Mouse (Mus musculus): ENCODE results near the gene Iqsec1.
"Not testable (repeated sequence)": the region's sequence is repeated elsewhere in the genome, so short reads cannot be mapped to it uniquely, and the experiment has no call there.

Iqsec1 gene

GRCm38 (mm10) chr6:90702197-90702596 is 286.3 kb downstream of the Iqsec1 start:
- DNase-seq, result no peak

DNA sequence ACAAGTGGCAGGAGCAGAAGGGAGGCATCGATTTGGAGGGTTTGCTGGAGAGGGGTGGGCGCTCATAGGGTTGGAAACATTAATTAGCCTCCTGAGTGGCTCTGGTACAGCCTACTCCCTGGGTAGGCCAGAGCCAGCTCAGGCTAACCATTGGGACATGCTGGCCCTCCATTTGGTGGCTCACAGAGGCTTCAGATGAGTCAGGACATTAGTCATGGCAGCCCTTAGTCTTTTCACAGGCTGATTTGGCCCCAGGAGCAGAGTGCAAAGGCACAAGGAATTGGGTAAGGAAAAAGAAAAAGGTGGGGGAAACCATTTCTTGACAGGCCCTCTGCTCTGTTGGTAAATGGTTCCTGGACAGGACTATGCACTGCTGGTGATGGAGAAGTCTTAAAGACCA is 287.1 kb downstream of the Iqsec1 start:
- DNase-seq, result no peak

DNA sequence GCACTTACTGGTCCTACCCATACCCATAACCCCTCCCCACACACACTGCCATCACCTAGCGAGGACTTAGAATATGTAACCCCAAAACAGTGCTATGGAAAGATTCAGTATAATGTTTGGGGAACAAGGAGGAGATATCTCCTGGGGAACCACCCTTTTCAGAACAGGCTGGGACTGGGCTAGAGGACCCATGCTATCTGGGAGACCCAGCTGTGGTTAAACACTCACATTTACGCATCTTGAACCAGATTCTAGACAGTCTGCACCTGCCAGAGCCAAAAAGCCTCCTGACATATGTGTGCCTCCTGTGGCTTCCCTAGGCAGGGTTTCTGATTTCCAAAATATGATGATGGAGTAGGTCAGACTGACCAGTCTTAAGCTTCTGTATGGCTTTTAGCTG is 287.7 kb downstream of the Iqsec1 start:
- no peak for DNase-seq

DNA sequence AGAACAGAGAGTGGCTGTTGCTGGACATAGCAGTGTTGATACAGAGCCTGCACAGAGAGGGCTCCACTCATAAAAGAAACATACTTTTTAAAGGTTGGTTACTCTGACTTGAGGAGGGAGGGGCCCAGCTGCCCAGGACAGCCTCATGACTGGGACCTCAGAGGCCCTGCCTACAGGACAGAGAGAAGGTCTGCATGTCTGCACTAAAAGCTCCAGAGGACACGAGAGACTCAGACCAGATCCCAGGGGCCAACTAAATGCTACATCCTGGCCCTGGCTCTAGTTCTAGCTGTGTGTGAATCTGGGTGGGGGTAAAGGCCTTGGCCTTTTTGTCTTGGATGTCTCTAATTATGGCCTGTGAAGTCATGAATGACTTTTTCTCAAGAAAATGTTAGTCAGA is 288.4 kb downstream of the Iqsec1 start:
- no peak for DNase-seq

DNA sequence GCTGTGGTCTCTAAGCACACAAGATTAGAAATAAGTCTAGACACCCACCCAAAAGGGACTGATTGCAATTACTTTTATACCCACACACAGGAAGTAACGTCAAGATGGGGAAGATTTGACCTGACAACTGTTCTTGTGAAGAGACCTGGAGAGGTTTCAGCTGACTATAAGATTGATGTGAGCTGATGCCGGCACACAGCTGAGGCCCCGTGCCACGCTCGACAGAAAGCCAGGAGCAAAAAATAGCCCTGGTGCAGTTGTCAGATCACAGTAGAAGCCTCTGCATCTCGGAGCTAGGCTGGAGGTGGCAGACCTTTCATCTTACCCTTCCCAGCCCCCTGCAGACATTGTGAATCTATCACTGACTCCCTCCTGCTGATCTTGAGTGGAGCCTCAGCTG is 289.6 kb downstream of the Iqsec1 start:
- DNase-seq, result no peak

- DNase-seq, result no peak
Observed at GRCm38 (mm10) chr6:90695754-90696153, 292.7 kb downstream of the Iqsec1 start.

GRCm38 (mm10) chr6:90692404-90692803 is 296.1 kb downstream of the Iqsec1 start:
- DNase-seq, result no peak

DNA sequence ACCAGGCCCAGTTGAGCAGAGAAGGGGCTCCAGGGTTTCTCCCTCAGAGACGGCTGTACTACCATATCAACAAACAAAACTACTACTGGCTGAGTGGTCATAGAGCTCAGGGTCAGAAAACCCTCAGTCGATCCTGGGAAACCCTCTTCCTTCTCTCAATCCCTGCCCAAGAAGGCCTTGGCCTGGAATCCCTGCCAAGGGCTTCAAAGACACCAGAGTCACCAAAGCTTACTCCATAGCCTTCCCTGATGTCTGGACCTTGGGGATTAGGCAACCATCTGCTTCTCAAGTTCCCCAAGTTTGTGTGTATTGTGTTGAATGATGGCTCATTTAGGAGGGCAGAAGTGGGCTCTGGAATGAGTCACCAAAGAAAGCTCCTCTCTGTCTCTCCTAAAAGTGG is 296.6 kb downstream of the Iqsec1 start:
- DNase-seq, result no peak

- DNase-seq, result no peak
Observed at GRCm38 (mm10) chr6:90689500-90689899, 299.0 kb downstream of the Iqsec1 start.

- DNase-seq, result no peak
Observed at GRCm38 (mm10) chr6:90688742-90689141, 299.7 kb downstream of the Iqsec1 start.

DNA sequence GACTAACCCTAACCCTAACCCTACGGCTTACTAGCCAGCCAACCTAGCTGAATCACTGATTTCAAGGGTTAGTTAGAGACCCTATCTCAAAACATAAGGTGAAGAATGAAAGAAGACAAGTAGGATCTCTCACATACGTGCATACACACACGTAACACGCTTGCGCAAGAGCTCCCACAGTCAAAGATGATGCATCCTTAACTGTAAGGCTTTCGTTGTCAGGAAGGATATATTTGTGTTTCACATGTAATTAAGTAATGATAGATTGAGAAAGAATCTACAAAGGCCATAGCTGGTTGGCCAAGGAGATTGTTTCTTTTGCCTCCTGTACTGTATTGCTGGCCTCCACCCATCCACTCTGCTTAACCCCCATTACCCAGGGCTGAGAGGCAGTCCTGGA is 300.5 kb downstream of the Iqsec1 start:
- DNase-seq, result no peak

DNA sequence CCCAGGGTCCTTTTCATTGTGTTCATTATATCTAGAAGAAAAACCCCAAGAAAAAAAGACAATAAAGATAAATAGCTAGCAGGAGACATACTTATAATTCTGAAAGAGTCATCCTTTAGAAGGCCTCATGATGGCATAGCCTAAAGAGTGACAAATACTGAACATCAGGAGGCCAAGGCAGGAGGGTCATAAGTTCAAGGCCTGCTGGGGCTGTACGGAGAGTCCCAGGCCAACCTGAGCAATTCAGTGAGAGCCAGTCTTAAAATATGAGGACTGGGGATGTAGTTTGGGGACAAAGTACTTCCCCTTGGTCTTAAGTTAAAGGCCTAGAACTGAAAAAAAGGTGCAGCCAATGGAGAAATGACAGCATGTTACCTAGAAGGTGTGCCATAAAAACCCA is 301.7 kb downstream of the Iqsec1 start:
- no peak for DNase-seq

DNA sequence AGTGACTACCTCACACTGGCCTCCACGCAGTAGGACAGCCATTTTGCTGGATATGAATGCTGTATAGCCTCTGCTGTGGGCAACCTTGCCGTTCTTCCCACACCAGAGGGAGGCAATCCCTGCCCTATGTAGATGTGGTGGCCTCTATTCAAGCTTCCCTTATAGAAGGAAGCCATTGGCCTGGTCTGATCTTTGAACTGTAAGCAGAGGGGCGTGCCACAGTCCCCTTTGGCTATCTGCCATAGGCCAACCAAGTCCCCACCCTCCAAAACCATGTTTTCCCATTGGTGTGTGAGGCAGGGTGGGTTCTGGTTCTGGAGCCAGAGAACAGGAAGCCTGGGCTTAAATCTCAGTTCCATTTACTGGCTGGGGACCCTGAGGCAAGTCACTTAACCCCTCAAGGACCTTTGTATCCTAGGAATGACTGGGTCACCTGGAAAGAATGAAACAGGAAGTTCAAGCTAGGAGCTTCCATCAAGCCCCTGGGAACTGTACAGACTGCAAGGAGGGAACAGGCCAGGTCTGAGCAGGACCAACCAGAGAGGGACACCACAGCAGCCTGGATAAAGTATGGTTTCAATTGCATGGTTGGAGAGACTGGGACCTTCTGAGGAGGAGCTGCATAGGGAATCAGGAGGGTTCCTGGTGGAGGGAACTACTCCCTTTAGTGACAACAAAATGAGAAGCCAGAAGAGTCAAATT is 304.5 kb downstream of the Iqsec1 start:
- no peak for DNase-seq

GRCm38 (mm10) chr6:90680401-90680800 is 308.1 kb downstream of the Iqsec1 start:
- DNase-seq, result no peak

DNA sequence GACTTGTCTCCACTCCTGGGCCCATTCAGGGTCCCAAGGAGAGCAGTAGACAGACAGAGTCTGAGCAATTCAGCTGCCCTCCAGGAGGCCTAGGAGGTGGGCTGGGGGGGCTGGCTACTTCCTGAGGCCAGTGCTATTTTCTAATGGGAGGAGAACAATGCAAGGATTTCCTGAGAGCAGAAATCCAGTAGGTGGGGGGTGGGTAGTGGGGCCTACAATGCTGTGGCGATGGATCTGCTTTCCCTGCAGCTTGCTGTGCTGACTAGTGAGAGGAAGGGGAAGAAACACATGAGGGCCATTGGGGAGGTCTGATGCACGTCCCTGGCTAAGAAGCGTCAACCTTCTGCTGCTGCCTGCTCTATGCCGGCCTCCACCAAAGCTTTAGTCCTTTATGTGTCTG is 309.7 kb downstream of the Iqsec1 start:
- DNase-seq, result no peak

GRCm38 (mm10) chr6:90668693-90669092 is 319.8 kb downstream of the Iqsec1 start:
- DNase-seq, result no peak

DNA sequence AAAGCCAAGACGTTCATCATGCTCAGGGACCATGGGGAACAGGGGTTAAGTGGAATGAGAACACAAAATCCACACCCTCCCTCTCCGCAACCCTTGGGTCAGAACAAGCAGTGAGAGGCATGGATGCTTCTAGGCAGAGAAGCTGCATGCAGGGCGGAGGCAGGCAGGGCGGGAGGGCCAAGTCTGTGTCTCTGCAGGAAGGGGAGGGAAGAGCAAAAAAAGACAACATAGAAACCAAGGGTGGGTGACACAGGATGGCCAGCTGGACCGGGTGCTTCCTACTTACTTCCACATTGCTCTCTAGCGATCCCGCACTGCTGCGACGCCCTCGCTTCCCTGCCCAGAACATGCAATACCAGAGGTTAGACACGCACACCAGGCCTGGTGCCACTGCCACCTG is 324.7 kb downstream of the Iqsec1 start:
- no peak for DNase-seq

- DNase-seq, result no peak
Observed at GRCm38 (mm10) chr6:90662148-90662547, 326.3 kb downstream of the Iqsec1 start.

- no peak for DNase-seq
Observed at GRCm38 (mm10) chr6:90661029-90661399, 327.5 kb downstream of the Iqsec1 start.

DNA sequence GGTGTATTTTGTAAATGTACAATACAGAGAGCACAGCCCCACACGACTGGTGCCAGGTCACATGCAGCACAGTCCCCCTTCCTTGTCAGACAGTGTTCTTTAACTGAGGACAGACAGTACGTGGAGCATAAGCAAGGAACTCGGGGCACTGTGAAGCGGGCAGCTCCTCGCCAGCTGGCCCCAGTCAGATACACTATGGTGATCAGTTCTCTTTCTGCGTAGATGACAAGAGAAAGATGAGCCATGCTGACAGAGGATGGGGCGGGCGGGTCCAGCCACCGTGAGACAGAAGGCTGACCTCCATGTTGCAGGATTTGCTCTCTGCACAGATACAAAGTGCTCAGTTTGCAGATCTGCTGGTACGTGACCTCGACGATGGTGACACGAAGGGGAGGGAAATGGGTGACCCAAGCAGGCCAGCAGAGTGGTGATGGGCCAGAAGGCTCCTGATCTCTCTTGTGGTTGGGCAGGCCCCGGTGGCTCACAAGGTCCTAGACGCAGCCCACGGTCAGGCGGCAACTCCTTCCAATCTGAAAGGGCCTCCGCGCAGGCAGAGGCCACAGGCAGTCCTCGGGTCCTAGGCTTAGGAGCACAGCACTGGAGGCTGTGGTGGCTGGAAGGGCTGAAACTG is 328.0 kb downstream of the Iqsec1 start:
- DNase-seq, result no peak

GRCm38 (mm10) chr6:90659913-90660312 is 328.6 kb downstream of the Iqsec1 start:
- DNase-seq, result no peak

DNA sequence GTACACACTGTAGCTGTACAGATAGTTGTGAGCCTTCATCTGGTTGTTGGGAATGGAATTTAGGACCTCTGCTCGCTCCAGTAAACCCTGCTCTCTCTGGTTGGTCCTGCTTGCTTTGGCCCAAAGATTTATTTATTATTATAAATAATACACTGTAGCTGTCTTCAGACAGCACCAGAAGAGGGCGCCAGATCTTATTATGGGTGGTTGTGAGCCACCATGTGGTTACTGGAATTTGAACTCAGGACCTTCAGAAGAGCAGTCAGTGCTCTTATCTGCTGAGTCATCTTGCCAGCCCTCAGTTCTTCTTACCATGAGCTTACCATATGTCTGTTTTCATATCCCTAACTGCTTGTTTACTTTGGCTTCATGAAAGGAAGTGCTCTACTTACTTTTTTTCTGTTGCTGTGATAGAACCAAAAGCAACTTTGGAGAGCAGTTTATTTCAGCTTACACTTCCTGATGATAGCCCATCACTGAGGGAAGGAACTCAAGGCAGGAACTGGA is 332.1 kb downstream of the Iqsec1 start:
- DNase-seq, result not testable (repeated sequence)

DNA sequence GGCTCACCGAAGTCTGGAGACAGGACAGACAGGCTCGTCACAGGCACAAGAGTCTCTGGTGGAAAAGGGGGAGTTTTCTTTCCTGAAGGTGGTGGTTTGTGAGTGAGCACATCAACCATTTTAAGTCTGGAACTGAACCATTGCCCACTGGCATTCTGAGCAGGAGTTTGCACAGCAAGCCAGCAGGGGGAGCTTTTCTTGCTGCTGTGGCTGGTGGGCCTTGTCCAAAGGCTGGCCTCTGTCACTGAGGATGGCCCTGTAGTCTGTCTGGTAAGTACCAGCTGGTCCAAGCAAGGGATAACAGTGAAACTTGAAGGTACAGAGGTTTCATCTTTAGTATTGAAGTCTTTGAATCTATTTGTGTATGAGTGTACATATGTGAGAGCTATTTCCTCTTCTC is 334.7 kb downstream of the Iqsec1 start:
- peak; percentile 69 for DNase-seq

DNA sequence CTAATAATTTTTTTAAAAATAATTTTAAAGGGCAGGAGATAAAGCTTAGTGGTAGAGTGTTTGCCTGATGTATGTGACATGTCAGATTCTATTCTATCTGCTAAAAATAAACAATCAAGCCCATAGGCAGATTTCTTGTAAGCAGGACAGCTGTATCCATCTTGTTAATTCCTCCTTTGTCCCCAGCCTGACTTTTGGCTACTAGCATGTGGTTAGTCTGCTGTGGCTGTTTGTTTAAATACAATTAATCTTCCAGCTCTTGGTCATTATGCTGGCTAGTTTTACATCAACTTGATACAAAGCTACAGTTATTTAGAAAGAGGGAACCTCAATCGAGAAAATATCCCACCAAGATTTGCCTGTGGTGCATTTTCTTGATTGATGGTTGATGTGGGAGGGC is 337.9 kb downstream of the Iqsec1 start:
- no peak for DNase-seq

DNA sequence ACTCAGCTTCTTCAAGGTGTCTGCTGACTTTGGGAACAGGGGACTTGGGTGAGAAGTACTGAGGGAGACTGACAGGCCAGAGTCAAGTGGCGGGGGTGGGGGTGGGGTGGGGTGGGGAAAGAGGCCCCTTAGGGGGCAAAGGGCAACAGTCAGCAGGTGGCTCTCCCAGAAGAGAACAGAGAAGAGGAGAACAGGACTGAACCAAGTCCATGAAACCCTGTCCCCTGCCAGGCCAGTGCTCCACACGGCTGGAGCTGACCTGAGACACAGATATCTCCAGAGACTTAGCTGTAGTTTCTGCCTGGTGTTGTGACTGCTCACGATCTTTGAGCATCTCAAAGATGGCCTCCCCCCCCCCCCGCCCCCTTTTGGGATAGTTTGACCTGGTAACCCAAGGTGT is 339.2 kb downstream of the Iqsec1 start:
- DNase-seq, result no peak

Data from kidney, adult 18-20 months (tissue).